Mouse (Mus musculus) spleen, adult 12 weeks (tissue): Measurements from ENCODE around the gene Tespa1.
"Not testable (repeated sequence)": the region's sequence is repeated elsewhere in the genome, so short reads cannot be mapped to it uniquely, and the experiment has no call there.

ENCODE experiments used
- DNase-seq: peaks from one replicate; pipeline ENCODE4 v3.0.0; 2022; ENCODE audit warnings: low spot score

Gene Tespa1

DNA sequence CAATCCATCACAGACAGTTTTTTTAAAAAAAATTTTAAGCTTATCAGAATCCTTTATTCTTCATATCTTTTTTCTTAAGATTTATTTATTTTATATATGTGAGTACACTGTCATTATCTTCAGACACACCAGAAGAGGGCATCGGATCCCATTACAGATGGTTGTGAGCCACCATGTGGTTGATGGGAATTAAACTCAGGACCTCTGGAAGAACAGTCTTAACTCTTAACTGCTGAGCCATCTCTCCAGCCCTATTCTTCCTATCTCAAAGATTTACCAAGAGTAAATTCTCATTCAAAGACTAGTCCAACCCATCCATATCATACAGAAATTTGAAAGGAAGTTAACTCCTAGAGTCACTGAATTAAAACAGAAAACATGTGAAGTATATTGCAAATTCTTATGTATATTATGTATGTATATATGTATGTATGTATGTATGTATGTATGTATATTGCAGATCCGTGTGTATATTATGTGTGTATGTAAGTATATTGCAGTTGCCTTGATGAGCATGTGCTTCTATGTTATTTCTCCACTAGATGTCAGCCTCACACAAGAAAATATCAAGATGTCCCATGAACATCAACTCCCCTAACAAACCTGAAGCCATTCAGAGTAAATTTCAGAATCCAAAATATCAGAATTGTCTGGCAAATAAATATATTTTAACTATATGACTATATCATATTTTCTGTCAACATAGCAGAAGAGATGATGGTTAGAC is 40.9 kb downstream of the Tespa1 start:
- no peak for DNase-seq

DNA sequence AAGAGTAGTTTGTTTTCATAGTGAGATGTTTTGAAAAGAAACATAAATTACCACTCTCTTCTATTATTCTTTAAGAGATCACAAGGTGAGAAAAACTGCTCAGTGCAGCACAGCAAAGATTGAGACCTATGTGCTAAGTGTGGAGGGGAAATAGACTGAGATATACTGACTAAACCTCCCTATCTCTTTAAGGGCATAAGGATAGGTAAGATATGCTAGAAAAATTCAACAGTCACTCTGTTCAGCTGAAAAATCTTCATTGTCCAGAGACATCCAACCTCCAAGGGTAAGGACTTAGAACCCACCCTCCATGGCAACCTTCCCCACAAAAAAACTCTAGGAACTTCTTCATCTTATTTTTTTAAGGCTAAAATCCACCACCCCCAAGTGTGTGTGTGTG is 42.1 kb downstream of the Tespa1 start:
- DNase-seq: no peak

DNA sequence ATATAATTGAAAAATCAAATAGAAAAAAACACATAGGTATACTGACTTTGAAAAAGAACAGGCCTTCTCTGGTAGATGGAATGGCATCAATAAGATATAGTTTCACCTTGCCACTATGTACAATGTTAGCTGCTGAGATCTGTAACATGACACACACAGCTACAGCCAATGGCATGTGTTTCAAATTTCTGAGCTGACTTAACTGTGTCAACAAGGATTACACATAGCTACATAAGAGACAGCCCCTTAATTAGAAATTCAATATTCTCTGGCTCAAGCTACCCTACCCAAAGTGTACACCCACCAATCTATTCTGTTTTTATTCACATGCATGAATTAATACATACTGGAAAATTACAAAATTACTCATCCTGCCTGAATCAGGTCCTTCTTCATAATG is 45.7 kb downstream of the Tespa1 start:
- no peak for DNase-seq

DNA sequence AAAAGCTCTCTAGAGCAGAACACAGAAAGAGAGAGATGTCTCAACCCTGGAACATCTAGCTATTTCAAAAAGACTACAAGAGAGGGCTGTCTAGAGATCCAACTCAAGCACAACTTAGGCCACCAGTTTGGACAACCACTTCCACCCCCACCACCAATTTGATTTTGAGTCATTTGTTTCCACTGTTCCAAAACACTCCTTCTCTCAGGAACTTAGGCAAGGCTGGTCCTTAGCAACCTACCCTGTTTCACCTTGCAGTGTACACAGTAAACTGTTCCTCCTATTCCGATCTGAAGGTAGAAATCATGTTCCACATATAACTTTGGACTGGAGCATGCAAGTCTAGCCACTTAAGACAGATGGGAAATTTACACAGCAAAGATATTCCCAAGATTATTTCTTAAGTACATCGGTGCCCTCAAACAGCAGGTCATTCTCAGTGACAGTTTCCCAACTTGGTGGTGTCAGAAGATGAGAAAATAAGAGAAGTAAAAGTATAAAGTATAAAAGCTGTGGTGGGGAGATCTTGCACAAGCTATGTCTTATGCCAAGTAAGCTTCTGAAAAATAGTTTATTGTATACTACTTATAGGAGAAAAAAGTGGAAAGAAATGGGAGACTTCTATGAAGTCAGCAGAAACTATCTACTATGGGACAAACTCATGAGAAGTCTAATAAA is 47.5 kb downstream of the Tespa1 start:
- no peak for DNase-seq

DNA sequence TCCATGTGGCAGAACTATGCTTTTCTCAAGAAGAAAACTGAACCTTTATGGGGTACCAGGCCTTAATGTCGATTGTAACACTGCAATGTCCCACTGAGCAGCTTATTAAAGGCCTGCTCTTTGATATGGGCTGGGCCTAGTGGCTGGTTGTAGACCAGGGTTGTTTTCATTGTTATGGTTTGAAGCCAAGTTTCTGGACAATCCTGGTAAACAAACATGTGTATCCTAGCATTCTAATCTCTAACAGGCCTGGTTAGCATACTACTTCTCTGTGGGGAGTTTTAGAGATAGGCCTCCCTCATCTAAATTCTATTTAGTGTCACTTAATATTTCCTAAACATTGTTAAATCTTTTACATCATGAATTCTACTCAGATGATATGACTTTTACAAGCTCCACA is 49.0 kb downstream of the Tespa1 start:
- DNase-seq: no peak

DNA sequence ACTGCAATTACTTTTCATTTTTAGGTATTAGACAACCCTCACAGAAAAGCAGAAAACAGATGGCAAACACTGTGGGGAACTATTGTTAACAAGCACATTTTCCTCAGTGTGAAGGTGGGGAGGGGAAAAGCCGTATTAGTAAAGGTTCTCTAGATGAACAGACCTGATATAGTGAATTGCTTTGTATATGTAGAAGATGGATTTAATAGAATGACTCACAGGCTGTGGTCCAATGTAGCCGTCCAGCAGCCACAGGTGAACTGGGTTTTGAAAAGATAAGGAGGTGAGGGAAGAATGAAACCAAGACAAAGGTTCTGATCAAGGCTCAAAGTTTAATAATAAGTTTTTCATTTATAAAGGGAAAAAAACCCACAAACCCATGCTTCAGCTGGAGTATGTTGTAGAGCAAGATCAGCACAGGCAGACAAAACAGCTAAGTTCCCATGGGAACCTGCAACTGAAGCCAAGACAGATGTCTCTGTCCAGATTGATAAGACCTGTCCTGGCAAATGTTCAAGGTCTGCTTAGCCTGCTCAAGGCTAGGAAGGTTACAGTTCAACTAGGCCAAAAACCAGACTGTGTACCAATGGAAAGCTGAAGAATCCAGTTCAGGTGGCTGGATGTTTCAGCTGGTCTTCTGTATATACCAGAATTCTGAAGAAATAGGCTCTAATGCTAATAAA is 50.0 kb downstream of the Tespa1 start:
- peak; percentile 33 for DNase-seq

DNA sequence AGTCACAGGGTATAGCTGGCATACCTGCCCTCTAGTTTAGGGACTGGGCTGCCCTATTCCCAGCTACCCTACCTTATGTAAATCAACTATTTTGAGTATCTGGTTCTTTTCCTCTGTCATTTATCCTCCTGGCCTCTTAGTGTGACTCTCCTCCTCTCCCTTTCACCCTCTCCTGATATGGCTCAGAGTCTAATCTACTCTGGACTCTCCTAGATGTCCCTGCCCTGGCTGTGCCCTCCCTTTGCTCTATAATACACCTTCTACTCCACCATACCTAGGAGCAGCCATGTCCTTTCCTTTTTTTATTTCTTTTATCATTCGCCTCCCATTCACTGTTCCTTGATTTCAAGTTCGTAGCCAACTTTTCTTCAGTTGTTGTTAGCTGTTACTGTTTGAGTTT is 52.5 kb downstream of the Tespa1 start:
- no peak for DNase-seq

DNA sequence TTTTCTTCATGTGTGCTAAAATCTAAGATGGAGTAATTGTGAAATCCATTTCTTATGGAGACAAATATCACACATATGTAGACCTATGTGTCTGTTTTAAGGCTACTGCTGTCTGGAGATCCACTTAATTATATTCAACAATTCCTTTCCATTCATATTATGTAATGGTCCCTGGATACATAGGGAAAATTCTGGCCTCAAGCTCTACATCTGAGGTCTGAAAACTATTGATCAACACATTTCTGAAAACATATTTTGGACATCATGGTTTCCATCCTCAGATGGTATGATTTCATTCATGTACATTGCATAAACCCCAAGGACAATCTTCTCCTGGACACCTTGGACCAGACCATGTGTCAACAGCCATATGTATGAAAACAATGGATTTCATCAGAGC is 71.6 kb downstream of the Tespa1 start, which contains the start of gene Vmn2r84:
TSS of gene Vmn2r84 (minus strand) at position 101 of the 400 bp plus-strand sequence.
- DNase-seq: no peak

DNA sequence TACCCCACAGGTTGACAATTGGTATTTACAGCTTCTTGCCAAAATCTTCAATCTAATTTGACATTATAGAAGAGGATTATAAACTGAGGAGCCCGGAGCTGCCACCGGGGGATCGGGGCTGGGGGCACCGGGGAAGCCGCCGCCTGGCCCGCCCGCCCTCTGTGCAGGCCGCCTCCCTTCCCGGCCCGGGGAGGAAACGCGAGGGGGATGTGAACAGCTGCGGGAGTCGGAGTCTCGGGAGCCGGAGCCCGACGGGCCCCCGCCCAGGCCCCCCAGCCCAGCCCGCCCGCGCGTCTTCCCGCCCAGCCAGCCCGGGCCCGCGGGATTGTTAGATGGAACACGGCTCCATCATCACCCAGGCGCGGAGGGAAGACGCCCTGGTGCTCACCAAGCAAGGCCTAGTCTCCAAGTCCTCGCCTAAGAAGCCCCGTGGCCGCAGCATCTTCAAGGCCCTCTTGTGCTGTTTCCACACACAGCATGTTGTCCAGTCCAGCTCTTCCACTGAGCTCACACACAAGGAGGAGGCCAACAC is 89.6 kb downstream of the Tespa1 start:
- DNase-seq: not testable (repeated sequence)
